Mouse (Mus musculus): ENCODE measurements around the gene Hsf2. TPM values are rescaled to one million over a fixed set of nuclear protein-coding genes. Genes with fewer than 3 reads are reported as not detected.
"Not testable (repeated sequence)": the region's sequence is repeated elsewhere in the genome, so short reads cannot be mapped to it uniquely, and the experiment has no call there.

Hsf2 gene
- total RNA-seq, 2 experiments from 2014 or later, result 29.7 to 34.1 TPM

DNA sequence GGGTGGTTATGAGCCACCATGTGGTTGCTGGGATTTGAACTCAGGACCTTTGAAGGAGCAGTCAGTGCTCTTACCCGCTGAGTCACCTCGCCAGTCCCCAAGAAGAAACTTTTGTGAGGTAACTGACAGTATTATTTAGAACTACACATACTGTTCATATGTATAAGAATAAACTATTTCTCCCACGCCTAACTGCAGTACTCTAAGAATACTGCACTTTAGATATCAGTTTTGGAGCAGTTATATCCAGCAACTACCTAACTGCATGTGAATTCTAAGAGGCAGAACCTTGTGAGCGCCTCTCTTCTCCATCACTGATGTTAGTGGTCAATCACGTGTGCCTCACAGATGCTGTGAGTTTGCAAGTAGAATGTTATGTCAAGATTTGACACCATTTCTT, 40.3 kb downstream of the Hsf2 start:
- intact Hi-C loops (cut with DNase I), result loop anchor here (10.0 kb wide), 1 partner anchor 738 kb away; no protein-coding TSS in a partner anchor
- DNase-seq (ENCODE audit: low spot score in 2 of 2), result no peak

DNA sequence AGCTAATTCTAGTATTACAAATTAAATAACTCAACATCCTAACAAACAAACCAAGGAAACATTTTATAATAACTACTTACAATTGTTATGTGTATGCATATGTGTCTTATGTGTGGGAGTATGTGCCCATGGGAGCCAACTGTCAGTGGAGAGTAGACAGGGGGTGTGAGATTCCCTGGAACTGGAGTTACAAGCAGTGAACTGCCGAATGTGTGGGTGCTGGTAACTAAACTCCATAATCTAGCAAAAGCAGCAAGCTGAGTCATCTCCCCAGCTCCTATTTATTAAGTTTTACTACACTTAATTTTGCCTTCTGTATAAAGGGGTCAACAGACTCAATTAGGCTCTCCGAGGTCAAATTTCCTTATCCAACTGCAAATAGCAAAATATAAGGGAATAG, 44.9 kb downstream of the Hsf2 start:
- intact Hi-C loops (cut with DNase I), result loop anchor here (5.0 kb wide), 1 partner anchor 101 kb away; the partner anchor contains the start of gene Pkib
- peak in 1 of 2 experiments; percentile 71 for DNase-seq (ENCODE audit: low spot score in 2 of 2)

GRCm38 (mm10) chr10:57531616-57532217, 45.5 kb downstream of the Hsf2 start:
- no peak for DNase-seq (ENCODE audit: low spot score in 2 of 2)
- intact Hi-C loops (cut with DNase I), result loop anchor here (1.0 to 5.0 kb wide), 2 partner anchors 45 to 101 kb away; partner anchors contain the start of genes Hsf2 and Pkib

GRCm38 (mm10) chr10:57532218-57533101, 46.3 kb downstream of the Hsf2 start, which contains the start of gene Serinc1:
Gene Serinc1 (minus strand): TSS chr10:57532530.
- intact Hi-C loops (cut with DNase I), result loop anchor here (1.0 to 5.0 kb wide), 2 partner anchors 46 to 100 kb away; partner anchors contain the start of genes Hsf2 and Pkib
- peak; percentile 96 to 97 for DNase-seq (ENCODE audit: low spot score in 2 of 2)

GRCm38 (mm10) chr10:57543890-57544289, 57.7 kb downstream of the Hsf2 start:
- intact Hi-C loops (cut with DNase I); DNase-seq (ENCODE audit: low spot score in 2 of 2): not testable (repeated sequence)

- DNase-seq (ENCODE audit: low spot score in 2 of 2), result peak; percentile 36 to 43
Observed at GRCm38 (mm10) chr10:57549631-57550030, 63.4 kb downstream of the Hsf2 start.

GRCm38 (mm10) chr10:57553719-57554118, 67.5 kb downstream of the Hsf2 start:
- intact Hi-C loops (cut with DNase I), result no loop called here
- no peak for DNase-seq (ENCODE audit: low spot score in 2 of 2)

More at GRCm38 (mm10) chr10:57549631-57550030, 63.4 kb downstream of the Hsf2 start:
- intact Hi-C loops (cut with DNase I), result no loop called here

GRCm38 (mm10) chr10:57557597-57557996, 71.4 kb downstream of the Hsf2 start:
- intact Hi-C loops (cut with DNase I), result no loop called here
- no peak for DNase-seq (ENCODE audit: low spot score in 2 of 2)

Other genes with a start within 250 kb of the Hsf2 start
- gene Serinc1, start 46.1 kb downstream of the Hsf2 start, total RNA-seq (2021), result 1,000 to 10,000 TPM in 1 of 2 experiments, 100 to 1,000 TPM in 1; 977 to 1,064 TPM
- gene Pkib, start 145.6 kb downstream of the Hsf2 start, total RNA-seq (2021), result 10 to 100 TPM; 14.4 to 17.1 TPM

All from left cerebral cortex, postnatal 25 days (tissue).